Mouse (Mus musculus) stomach, embryonic 14.5 days (tissue): ENCODE results near the gene Smoc2. TPM values are rescaled to one million over a fixed set of nuclear protein-coding genes. Genes with fewer than 3 reads are reported as not detected.

ENCODE experiments used
- ATAC-seq: fragments of 200-750 bp; cut with Nextera tagmentation; 2 replicates; pipeline ENCODE4 v1.8.0; 2017; ENCODE audit warnings: low read depth, moderate TSS enrichment; ENCODE audit not compliant: insufficient number of reproducible peaks, insufficient read depth, low FRiP score
- H3K27ac ChIP-seq: fragments of 300-500 bp; sonication (generic); 2 replicates; pipeline ENCODE4 v1.5.1; 2014; ENCODE audit warnings: mild to moderate bottlenecking, low read length, moderate library complexity, mixed read lengths
- H3K27me3 ChIP-seq: fragments of 300-500 bp; sonication (generic); 2 replicates; pipeline ENCODE4 v1.6.1; 2014; ENCODE audit warnings: low read length, control low read depth, mixed read lengths; ENCODE audit not compliant: control insufficient read depth, insufficient read depth
- H3K36me3 ChIP-seq: fragments of 300-500 bp; sonication (generic); 2 replicates; pipeline ENCODE4 v1.6.1; 2014; ENCODE audit warnings: mild to moderate bottlenecking, control low read depth, low read length, moderate library complexity, mixed read lengths; ENCODE audit not compliant: control insufficient read depth, insufficient read depth
- H3K4me1 ChIP-seq: fragments of 300-500 bp; sonication (generic); 2 replicates; pipeline ENCODE4 v1.6.1; 2014; ENCODE audit warnings: low read length, control low read depth, mixed read lengths; ENCODE audit not compliant: control insufficient read depth, insufficient read depth
- H3K4me2 ChIP-seq: fragments of 300-500 bp; sonication (generic); replicated peaks from 2 replicates; pipeline ENCODE4 v1.6.1; 2014; ENCODE audit warnings: low read depth, low read length, control low read depth
- H3K4me3 ChIP-seq: fragments of 300-500 bp; sonication (generic); 2 replicates; pipeline ENCODE4 v1.5.1; 2014; ENCODE audit warnings: low read depth, low read length, control low read depth
- H3K9ac ChIP-seq: fragments of 300-500 bp; sonication (generic); replicated peaks from 2 replicates; pipeline ENCODE4 v1.6.1; 2014; ENCODE audit warnings: low read depth, mild to moderate bottlenecking, control low read depth, low read length, moderate library complexity, mixed read lengths
- H3K9me3 ChIP-seq: fragments of 300-500 bp; sonication (generic); 2 replicates; pipeline ENCODE4 v1.6.1; 2016; ENCODE audit warnings: low read depth, low read length, control low read depth; ENCODE audit not compliant: control insufficient read depth
- WGBS: fragments of 180-500 bp; shearing (Covaris S2); extraction: QIAGEN DNeasy Blood & Tissue Kit; methylation state at CpG from one replicate; pipeline ENCODE4 v1.1.7; 2014; 5-methylcytosine and 5-hydroxymethylcytosine counted together
- polyA plus RNA-seq: library from polyadenylated mRNA; unstranded; fragments of >200 nt; fragmentation: Nextera tagmentation; extraction: Ambion mirVana; gene quantifications from 2 replicates; pipeline ENCODE4 v1.2.1, GENCODE M21; 2014

Smoc2 gene
- polyA plus RNA-seq, 1 experiment from 2014 or later: 138 TPM

DNA sequence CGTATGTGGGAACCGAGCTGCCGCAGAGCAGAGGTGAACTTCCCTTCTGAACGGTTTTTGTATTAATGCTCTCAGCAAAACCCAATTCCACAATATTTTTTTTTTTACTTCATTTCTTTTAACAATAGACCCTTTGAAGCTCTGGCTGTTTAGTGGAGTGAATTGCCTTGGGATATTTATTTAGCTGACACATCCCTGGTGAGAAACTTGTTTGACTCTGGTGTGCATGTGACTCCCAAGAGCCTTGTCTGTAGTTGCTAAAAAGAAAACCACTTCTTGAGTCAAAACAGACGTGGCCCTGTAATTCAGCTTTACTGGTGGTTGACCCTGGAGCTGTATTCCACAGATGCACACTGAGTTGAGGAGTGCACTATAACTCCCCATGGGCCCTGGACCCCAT is 135.2 kb downstream of the Smoc2 start:
- Histone ChIP-seq H3K4me2 (no peak overlapping the region), H3K9me3 (no peaks in the 10 kb centered on the region), H3K27me3 (no peaks in the 10 kb centered on the region), H3K4me1 (no peaks in the 10 kb centered on the region), H3K27ac (no peak overlapping the region), H3K36me3 (no peaks in the 10 kb centered on the region), H3K4me3 (no peak overlapping the region), H3K9ac (no peak overlapping the region)
- WGBS: 59% methylated on average over 5 of the region's 5 CpGs
- no peak for ATAC-seq

GRCm38 (mm10) chr17:14420460-14421046 is 141.2 kb downstream of the Smoc2 start:
- WGBS: 54% methylated on average over 8 of the region's 8 CpGs
- Histone ChIP-seq H3K27ac (no peak overlapping the region), H3K4me2 (no peak overlapping the region), H3K4me3 (no peak overlapping the region), H3K27me3 (no peaks in the 10 kb centered on the region), H3K9me3 (no peaks in the 10 kb centered on the region), H3K4me1 (no peaks in the 10 kb centered on the region), H3K9ac (no peak overlapping the region), H3K36me3 (no peaks in the 10 kb centered on the region)
- no peak for ATAC-seq

GRCm38 (mm10) chr17:14426481-14426880 is 147.2 kb downstream of the Smoc2 start:
- Histone ChIP-seq H3K9ac (no peak overlapping the region), H3K36me3 (no peaks in the 10 kb centered on the region), H3K4me2 (no peak overlapping the region), H3K9me3 (no peaks in the 10 kb centered on the region), H3K4me1 (no peaks in the 10 kb centered on the region), H3K4me3 (no peak overlapping the region), H3K27ac (no peak overlapping the region), H3K27me3 (no peaks in the 10 kb centered on the region)
- WGBS: 41% methylated on average over 6 of the region's 6 CpGs
- no peak for ATAC-seq

GRCm38 (mm10) chr17:14434717-14435116 is 155.4 kb downstream of the Smoc2 start:
- Histone ChIP-seq H3K9ac (no peak overlapping the region), H3K36me3 (no peaks in the 10 kb centered on the region), H3K9me3 (no peaks in the 10 kb centered on the region), H3K4me2 (no peak overlapping the region), H3K4me1 (no peaks in the 10 kb centered on the region), H3K4me3 (no peak overlapping the region), H3K27me3 (no peaks in the 10 kb centered on the region), H3K27ac (no peak overlapping the region)
- 68% methylated on average over 4 of the region's 4 CpGs for WGBS
- no peak for ATAC-seq

DNA sequence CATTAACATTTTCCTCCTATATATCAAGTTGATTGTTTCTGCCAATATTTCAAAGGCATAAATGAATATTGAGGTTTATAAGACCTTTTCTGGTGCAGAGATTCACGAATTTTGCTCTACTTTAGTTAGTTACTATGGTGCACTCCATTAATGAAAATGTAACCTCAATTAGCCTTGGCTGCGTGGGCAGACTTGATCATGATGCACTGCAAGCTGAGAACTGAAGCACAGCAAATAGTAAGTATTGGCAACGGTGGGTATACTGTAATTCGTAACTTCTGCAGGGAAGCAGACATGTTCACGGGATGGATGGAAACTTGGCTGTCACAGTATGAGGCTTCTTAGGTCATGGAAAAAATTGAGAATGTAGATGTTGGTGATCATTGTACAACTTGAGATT is 166.3 kb downstream of the Smoc2 start:
- H3K9me3 ChIP-seq: no peaks in the 10 kb centered on the region
- no peak overlapping the region for H3K9ac ChIP-seq
- H3K4me2 ChIP-seq: no peak overlapping the region
- no peak overlapping the region for H3K4me3 ChIP-seq
- no peak overlapping the region for H3K27ac ChIP-seq
- no peaks in the 10 kb centered on the region for H3K36me3 ChIP-seq
- 73% methylated on average over 5 of the region's 5 CpGs for WGBS
- no peaks in the 10 kb centered on the region for H3K27me3 ChIP-seq
- no peak for ATAC-seq
- no peaks in the 10 kb centered on the region for H3K4me1 ChIP-seq

- ATAC-seq: no peak
- Histone ChIP-seq H3K36me3 (no peaks in the 10 kb centered on the region), H3K4me3 (no peak overlapping the region), H3K9me3 (no peaks in the 10 kb centered on the region), H3K27me3 (no peaks in the 10 kb centered on the region), H3K4me2 (no peak overlapping the region), H3K27ac (no peak overlapping the region), H3K9ac (no peak overlapping the region), H3K4me1 (no peaks in the 10 kb centered on the region)
- 64% methylated on average over 5 of the region's 5 CpGs for WGBS
These were observed 168.0 kb downstream of the Smoc2 start for GRCm38 (mm10) chr17:14447275-14447674.

Other genes with a start within 250 kb of the Smoc2 start
- not detected in 2 replicates for gene Gm7358, start 220.0 kb upstream of the Smoc2 start, polyA plus RNA-seq
- gene Dact2, start 75.2 kb upstream of the Smoc2 start, polyA plus RNA-seq: 8.5 and 8.8 TPM in 2 replicates